Mouse (Mus musculus) brain, embryonic 14.5 days (tissue): ENCODE measurements at regions not wholly inside any gene's neighbourhood (a gene's known extent, or its start where the extent isn't known, plus 50 kb on each side); places are given as distances from the start of the nearest gene placed in this dataset.

Source experiments
- DNase-seq: peaks from one replicate; pipeline ENCODE4 v3.0.0-alpha.2; 2011; ENCODE audit warnings: low read depth
- CTCF ChIP-seq: fragments of 200-500 bp; IDR thresholded peaks from 2 replicates; pipeline ENCODE4 v1.5.1; 2012; ENCODE audit warnings: inconsistent platforms, mild to moderate bottlenecking, moderate library complexity, borderline replicate concordance; ENCODE audit not compliant: insufficient read depth, insufficient read length; ENCODE audit errors: extremely low read depth
- POLR2A ChIP-seq: fragments of 200-500 bp; IDR thresholded peaks from 2 replicates; pipeline ENCODE4 v1.6.1; 2012; ENCODE audit warnings: mild to moderate bottlenecking, inconsistent platforms, borderline replicate concordance; ENCODE audit not compliant: poor library complexity, insufficient read depth, insufficient read length, severe bottlenecking; ENCODE audit errors: extremely low read depth

GRCm38 (mm10) chr6:100139809-100140208 lies 147.5 kb downstream of the Rybp start:
- TF ChIP-seq POLR2A, result no peak
- no peak for TF ChIP-seq CTCF
- DNase-seq, result peak; percentile 56

DNA sequence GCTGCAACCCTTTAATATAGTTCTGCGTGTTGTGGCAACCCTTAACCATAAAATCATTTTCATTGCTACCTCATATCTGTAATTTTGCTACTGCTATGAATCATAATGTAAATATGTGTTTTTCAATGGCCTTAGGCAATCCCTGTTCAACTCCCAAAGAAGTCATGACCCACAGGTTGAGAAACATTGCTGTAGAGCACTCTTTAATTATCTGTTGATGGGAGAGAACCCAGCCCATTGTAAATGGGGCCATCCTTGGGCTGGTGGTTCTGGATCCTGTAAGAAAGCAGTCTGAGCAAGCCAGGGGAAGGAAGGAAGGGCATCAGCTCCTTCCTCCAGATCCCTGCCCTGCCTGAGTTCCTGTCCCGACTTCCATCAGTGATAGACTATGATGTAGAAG lies 148.6 kb downstream of the Rybp start:
- no peak for TF ChIP-seq POLR2A
- no peak for TF ChIP-seq CTCF

GRCm38 (mm10) chr6:100135177-100135576 lies 152.1 kb downstream of the Rybp start:
- TF ChIP-seq POLR2A (no peak), CTCF (no peak)
- no peak for DNase-seq

More for the DNA sequence above, 148.6 kb downstream of the Rybp start:
- DNase-seq, result no peak

- DNase-seq, result peak; percentile 80
- TF ChIP-seq CTCF (no peak), POLR2A (no peak)
Observed at GRCm38 (mm10) chr6:100133970-100134369, 153.3 kb downstream of the Rybp start.

GRCm38 (mm10) chr6:100132916-100133600 lies 154.2 kb downstream of the Rybp start:
- no peak for TF ChIP-seq CTCF
- no peak for TF ChIP-seq POLR2A
- DNase-seq, result peak; percentile 64

GRCm38 (mm10) chr6:100127221-100128143 lies 159.8 kb downstream of the Rybp start:
- TF ChIP-seq POLR2A (no peak), CTCF (peak; percentile 16; the same call in 1 of the 2 replicates)
- DNase-seq, result peak; percentile 94

- no peak for DNase-seq
- TF ChIP-seq CTCF, result no peak
- TF ChIP-seq POLR2A, result no peak
Observed at GRCm38 (mm10) chr6:100126736-100127135, 160.5 kb downstream of the Rybp start.

DNA sequence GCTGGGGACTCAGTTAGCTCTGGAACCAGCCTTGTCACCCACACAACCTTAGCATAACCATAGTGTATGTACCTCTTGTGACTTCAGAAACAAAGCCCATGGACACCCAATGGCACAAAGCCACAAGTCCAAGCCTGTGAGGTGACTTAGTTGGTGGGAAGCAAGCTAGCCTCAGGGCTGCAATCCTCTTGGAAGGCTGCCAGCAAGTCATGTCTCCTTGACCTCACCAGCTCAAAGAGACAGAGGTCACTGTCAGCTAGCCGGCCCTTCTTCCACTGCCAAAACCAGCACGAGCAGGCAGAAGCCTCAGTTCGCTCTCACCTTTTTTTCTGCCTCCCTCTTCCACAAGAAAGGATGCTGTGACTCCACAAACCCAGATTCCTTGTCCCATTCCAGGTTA lies 161.0 kb downstream of the Rybp start:
- DNase-seq, result no peak
- no peak for TF ChIP-seq CTCF
- TF ChIP-seq POLR2A, result no peak

DNA sequence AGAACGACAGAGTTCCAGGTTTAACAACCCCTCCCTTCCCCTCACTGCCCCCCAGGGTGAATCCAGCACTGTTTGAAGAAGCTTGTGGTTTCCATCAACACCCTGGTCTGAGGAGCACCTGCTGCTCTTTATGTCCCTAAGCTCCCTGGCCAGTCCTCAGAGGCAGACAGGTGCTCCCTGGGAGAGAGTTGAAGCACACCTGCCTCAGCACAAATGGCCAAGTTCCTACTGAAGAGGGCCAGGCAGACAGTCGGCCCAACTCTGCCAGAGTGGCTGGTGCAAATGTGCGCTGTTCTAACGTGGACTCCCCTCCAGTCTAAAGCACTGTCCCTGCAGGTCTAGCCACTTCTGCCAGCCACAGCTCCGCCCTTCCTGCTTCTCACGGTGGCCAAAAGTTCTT lies 166.0 kb downstream of the Rybp start:
- no peak for TF ChIP-seq CTCF
- no peak for TF ChIP-seq POLR2A
- DNase-seq, result no peak

- TF ChIP-seq POLR2A, result no peak
- TF ChIP-seq CTCF, result no peak
- DNase-seq, result peak; percentile 60
Observed at GRCm38 (mm10) chr6:100120017-100120944, 167.0 kb downstream of the Rybp start.

GRCm38 (mm10) chr6:100117084-100117483 lies 170.2 kb downstream of the Rybp start:
- DNase-seq, result no peak
- TF ChIP-seq POLR2A, result no peak
- TF ChIP-seq CTCF, result no peak

- TF ChIP-seq POLR2A (no peak), CTCF (no peak)
- peak; percentile 37 for DNase-seq
Observed at GRCm38 (mm10) chr6:100113393-100114137, 173.7 kb downstream of the Rybp start.
